Mouse (Mus musculus): ENCODE results near the gene Ccdc12. TPM values are rescaled to one million over a fixed set of nuclear protein-coding genes. Genes with fewer than 3 reads are reported as not detected.

Gene Ccdc12
- total and polyA plus RNA-seq, 2 experiments from 2014 or later, result 25.0 to 102 TPM

GRCm38 (mm10) chr9:110739961-110740360 lies 83.7 kb downstream of the Ccdc12 start:
- Histone ChIP-seq H3K36me3 (ENCODE audit: insufficient read depth, low read length) (no peaks in the 10 kb centered on the region), H3K4me3 (ENCODE audit: low read depth, low read length) (no peak overlapping the region), H3K9me3 (ENCODE audit: low read length) (no peaks in the 10 kb centered on the region), H3K4me2 (ENCODE audit: low read depth, low read length, poor library complexity, severe bottlenecking) (no peak overlapping the region), H3K9ac (replicated peaks; ENCODE audit: low read length, poor library complexity, severe bottlenecking) (no peak overlapping the region), H3K27me3 (ENCODE audit: insufficient read depth, low read length) (peaks cover 28% of the 10 kb centered on the region), H3K4me1 (ENCODE audit: insufficient read depth, low read length) (no peaks in the 10 kb centered on the region), H3K27ac (ENCODE audit: low read depth, low read length) (no peak overlapping the region)
- ATAC-seq (ENCODE audit: low FRiP score), result no peak
- DNase-seq (ENCODE audit: low spot score), result no peak
- WGBS, result 94% methylated on average over 7 of the region's 7 CpGs
- TF ChIP-seq CTCF (IDR thresholded peaks at IDR 0.05), result no peak

GRCm38 (mm10) chr9:110741711-110742294 lies 85.5 kb downstream of the Ccdc12 start, which contains the start of gene Myl3:
Myl3 (plus strand) TSS chr9:110741861.
- no peak within 1 kb of the TSS for H3K27ac ChIP-seq (ENCODE audit: low read depth, low read length)

GRCm38 (mm10) chr9:110742295-110742950 lies 86.1 kb downstream of the Ccdc12 start:
- H3K9me3 ChIP-seq (ENCODE audit: low read length), result no peaks in the 10 kb centered on the region
- no peak for DNase-seq (ENCODE audit: low spot score)
- H3K4me3 ChIP-seq (ENCODE audit: low read depth, low read length), result peak overlapping the region; percentile 62
- no peak for TF ChIP-seq CTCF (IDR thresholded peaks at IDR 0.05)
- H3K4me2 ChIP-seq (ENCODE audit: low read depth, low read length, poor library complexity, severe bottlenecking), result peak overlapping the region; percentile 95
- ATAC-seq (ENCODE audit: low FRiP score), result peak; percentile 48; the same call in 1 of the 2 replicates
- H3K36me3 ChIP-seq (ENCODE audit: insufficient read depth, low read length), result no peaks in the 10 kb centered on the region
- no peak overlapping the region for H3K27ac ChIP-seq (ENCODE audit: low read depth, low read length)
- WGBS, result under 1% methylated on average over 45 of the region's 71 CpGs
- H3K9ac ChIP-seq (replicated peaks; ENCODE audit: low read length, poor library complexity, severe bottlenecking), result peak overlapping the region; percentile 65
- no peaks in the 10 kb centered on the region for H3K4me1 ChIP-seq (ENCODE audit: insufficient read depth, low read length)
- H3K27me3 ChIP-seq (ENCODE audit: insufficient read depth, low read length), result peaks cover 31% of the 10 kb centered on the region

More at GRCm38 (mm10) chr9:110741711-110742294, 85.5 kb downstream of the Ccdc12 start, which contains the start of gene Myl3:
- H3K36me3 ChIP-seq (ENCODE audit: insufficient read depth, low read length), result no peaks in the 10 kb centered on the region
- no peaks in the 10 kb centered on the region for H3K4me1 ChIP-seq (ENCODE audit: insufficient read depth, low read length)
- peak within 1 kb of the TSS; percentile 65 for H3K9ac ChIP-seq (replicated peaks; ENCODE audit: low read length, poor library complexity, severe bottlenecking)
- no peaks in the 10 kb centered on the region for H3K9me3 ChIP-seq (ENCODE audit: low read length)
- no peak for TF ChIP-seq CTCF (IDR thresholded peaks at IDR 0.05)
- 2% methylated on average over 17 of the region's 17 CpGs for WGBS
- peak within 1 kb of the TSS; percentile 95 for H3K4me2 ChIP-seq (ENCODE audit: low read depth, low read length, poor library complexity, severe bottlenecking)
- ATAC-seq (ENCODE audit: low FRiP score) (no peak), DNase-seq (ENCODE audit: low spot score) (no peak)
- peaks cover 31% of the 10 kb centered on the region for H3K27me3 ChIP-seq (ENCODE audit: insufficient read depth, low read length)
- H3K4me3 ChIP-seq (ENCODE audit: low read depth, low read length), result peak within 1 kb of the TSS; percentile 62

GRCm38 (mm10) chr9:110742951-110743455 lies 86.7 kb downstream of the Ccdc12 start:
- peak; percentile 55 for ATAC-seq (ENCODE audit: low FRiP score)
- under 1% methylated on average over 35 of the region's 49 CpGs for WGBS
- DNase-seq (ENCODE audit: low spot score), result no peak
- Histone ChIP-seq H3K4me1 (ENCODE audit: insufficient read depth, low read length) (no peaks in the 10 kb centered on the region), H3K4me2 (ENCODE audit: low read depth, low read length, poor library complexity, severe bottlenecking) (peak overlapping the region; percentile 95), H3K9me3 (ENCODE audit: low read length) (no peaks in the 10 kb centered on the region), H3K9ac (replicated peaks; ENCODE audit: low read length, poor library complexity, severe bottlenecking) (peak overlapping the region; percentile 65), H3K27ac (ENCODE audit: low read depth, low read length) (no peak overlapping the region), H3K36me3 (ENCODE audit: insufficient read depth, low read length) (no peaks in the 10 kb centered on the region), H3K4me3 (ENCODE audit: low read depth, low read length) (peak overlapping the region; percentile 62), H3K27me3 (ENCODE audit: insufficient read depth, low read length) (peaks cover 31% of the 10 kb centered on the region)
- TF ChIP-seq CTCF (IDR thresholded peaks at IDR 0.05), result no peak

- WGBS, result 4% methylated on average over 44 of the region's 63 CpGs
- H3K4me1 ChIP-seq (ENCODE audit: insufficient read depth, low read length), result no peaks in the 10 kb centered on the region
- H3K9me3 ChIP-seq (ENCODE audit: low read length), result no peaks in the 10 kb centered on the region
- DNase-seq (ENCODE audit: low spot score), result no peak
- no peak for TF ChIP-seq CTCF (IDR thresholded peaks at IDR 0.05)
- H3K27ac ChIP-seq (ENCODE audit: low read depth, low read length), result no peak overlapping the region
- H3K9ac ChIP-seq (replicated peaks; ENCODE audit: low read length, poor library complexity, severe bottlenecking), result peak overlapping the region; percentile 65
- peaks cover 31% of the 10 kb centered on the region for H3K27me3 ChIP-seq (ENCODE audit: insufficient read depth, low read length)
- no peaks in the 10 kb centered on the region for H3K36me3 ChIP-seq (ENCODE audit: insufficient read depth, low read length)
- H3K4me2 ChIP-seq (ENCODE audit: low read depth, low read length, poor library complexity, severe bottlenecking), result peak overlapping the region; percentile 95
- peak overlapping the region; percentile 62 for H3K4me3 ChIP-seq (ENCODE audit: low read depth, low read length)
- no peak for ATAC-seq (ENCODE audit: low FRiP score)
These were observed 87.4 kb downstream of the Ccdc12 start for GRCm38 (mm10) chr9:110743456-110744323.
